Mouse (Mus musculus) spleen, adult 2 months (tissue): ENCODE data around the gene Manbal.

Experiments
- CTCF ChIP-seq: fragments of 200-500 bp; IDR thresholded peaks from 2 replicates; pipeline ENCODE4 v1.5.1; 2011; ENCODE audit warnings: mild to moderate bottlenecking, inconsistent platforms; ENCODE audit not compliant: insufficient read depth, insufficient read length, insufficient replicate concordance; ENCODE audit errors: extremely low read depth
- POLR2A ChIP-seq: fragments of 200-500 bp; IDR thresholded peaks from 2 replicates; pipeline ENCODE4 v1.6.1; 2011; ENCODE audit warnings: low read depth, low read length, inconsistent platforms

DNA sequence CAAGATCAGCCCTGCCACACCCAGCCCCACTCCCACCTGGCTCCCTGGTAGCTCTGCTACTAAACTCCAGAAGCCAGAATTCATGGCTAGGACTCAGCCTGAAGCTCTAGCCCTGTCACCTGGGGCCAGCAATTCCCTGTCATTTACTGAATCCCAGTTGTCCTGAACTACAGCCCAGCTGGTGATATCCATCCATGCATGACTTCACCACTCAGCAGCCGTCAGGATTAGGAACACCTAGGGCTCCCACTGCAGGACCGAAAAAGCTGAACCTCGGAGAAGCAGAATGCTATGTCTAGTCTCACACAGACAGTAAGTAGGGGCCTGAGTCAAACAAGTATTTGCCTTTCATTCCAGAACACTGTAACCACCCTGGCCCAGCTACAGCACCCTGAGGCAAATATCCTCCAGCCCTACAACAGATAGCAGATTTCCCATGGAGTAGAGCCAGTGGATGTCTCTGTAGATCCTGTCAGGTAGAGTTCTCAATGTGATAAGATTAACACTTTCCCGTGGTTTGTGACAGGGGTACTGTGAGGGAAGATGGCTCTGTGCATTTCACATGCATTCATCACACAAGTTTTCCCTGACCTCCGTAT lies 25.0 kb upstream of the Manbal start:
- no peak for TF ChIP-seq POLR2A
- no peak for TF ChIP-seq CTCF
